Mouse (Mus musculus): ENCODE data around the gene Myo3b.

Gene Myo3b

DNA sequence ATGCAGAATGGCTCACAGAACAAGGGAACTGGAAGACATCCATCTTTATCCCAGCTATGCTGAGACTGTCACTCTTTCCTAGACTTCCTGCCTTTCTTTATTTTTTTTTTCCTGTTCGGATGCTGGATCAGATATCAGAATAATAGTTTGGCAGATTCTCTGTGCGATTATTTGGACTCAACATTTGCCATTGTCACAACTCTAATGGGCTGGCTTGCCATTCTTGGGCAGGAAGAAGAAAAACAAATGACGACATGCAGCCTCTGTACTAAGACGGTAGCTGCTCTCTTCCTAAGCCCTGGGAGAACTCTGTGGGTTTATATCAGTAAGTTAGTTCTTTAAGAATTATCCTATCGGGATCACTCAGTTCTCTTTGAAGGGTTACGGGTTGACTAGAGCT, 89.7 kb downstream of the Myo3b start:
- in situ Hi-C loops (cut with MboI): no loop called here

DNA sequence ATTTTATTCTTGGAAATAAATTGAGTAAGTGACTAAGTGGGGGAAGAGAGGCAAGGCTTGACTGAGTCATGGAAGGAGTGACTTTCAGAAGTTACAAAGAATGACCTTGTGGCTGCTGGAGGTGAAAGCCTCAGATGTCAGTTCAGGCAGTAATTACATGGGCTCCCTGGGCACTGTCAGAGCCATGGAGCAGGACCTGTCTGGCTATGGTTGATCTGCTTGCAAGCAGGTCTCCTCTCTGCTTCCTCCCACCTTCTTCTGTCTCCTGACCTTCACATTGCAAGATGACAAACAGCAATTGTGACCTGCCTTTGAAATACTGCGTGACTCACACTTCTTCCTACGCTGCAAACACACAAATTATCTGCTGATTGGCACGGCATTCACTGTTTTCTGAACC, 90.6 kb downstream of the Myo3b start:
- in situ Hi-C loops (cut with MboI): no loop called here

DNA sequence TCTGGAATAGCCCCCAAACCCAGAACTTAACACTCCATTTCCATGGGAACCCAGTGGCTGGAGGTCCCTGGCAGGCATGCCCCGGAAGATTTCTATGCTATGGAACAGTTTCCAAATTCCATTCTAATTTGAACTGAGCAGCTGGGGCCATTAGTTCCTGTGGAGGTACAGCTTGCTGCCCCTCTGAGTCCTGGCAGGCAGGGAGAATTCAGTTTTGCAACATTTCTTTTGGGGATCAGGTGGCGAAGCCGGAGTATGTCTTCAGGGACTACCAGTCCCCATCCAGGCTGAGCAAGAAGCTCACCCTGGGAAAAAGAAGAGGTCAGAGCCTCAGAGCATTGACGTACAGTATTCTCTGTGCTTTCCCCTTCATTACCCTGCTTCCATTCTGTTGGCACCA, 94.4 kb downstream of the Myo3b start:
- in situ Hi-C loops (cut with MboI): no loop called here

DNA sequence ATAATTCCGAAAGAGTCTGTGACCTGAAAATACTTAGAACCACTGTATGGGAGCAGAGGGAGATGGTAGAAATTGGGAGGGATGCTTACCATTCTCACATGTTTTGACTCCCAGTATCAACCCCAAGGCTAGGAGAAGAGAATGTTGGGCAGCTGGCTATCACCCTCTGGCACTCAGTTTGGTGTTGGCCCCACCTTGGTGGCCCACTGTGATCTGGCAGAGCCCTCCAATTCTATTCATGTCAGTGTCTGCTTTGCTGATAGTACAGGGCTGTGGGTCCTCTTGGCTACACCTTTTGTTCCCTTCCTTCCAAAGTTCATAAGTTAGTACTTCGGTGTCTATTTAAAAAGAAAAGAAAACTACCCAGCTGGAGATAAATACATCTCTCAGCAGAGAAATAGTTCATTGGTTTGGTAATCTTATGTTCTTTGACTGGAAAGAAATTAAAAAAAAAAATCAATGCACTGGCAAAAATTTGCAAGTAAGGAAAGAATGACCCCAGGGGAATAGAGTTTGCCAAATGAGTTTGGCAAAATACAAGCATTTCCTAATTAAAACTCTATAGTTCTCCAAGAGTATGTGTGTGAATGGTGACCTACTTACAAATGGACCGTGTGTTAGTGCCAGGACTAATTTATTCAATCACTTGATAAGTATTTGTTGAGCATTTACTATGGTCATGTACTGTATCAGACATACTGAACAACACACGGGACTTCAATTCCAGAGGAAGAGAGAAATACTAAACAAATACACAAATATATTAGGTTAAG, 98.5 kb downstream of the Myo3b start:
- in situ Hi-C loops (cut with MboI): no loop called here

DNA sequence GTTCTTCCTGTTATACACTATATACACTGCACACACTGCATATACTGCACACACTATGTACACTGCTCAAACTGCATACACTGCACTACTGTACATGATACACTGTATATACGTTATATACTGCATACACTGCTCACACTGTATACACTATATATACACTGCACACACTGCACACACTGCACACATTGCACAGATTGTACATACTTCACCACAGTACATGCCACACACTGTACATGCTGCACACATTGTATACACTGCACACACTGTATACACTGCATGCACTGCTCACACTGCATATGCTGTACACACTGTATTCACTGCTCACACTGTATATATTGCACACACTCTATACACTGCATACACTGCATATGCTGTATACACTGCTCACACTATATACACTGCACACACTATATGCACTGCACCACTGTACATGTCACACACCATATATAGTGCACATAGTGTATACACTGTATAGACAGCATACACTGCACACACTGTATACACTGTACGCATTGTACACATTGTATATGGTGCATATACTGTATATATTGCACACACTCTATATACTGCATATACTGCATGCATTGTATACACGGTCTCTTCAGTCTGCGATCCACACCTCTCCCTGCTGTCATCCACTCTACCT, 104.7 kb downstream of the Myo3b start:
- in situ Hi-C loops (cut with MboI): no loop called here

DNA sequence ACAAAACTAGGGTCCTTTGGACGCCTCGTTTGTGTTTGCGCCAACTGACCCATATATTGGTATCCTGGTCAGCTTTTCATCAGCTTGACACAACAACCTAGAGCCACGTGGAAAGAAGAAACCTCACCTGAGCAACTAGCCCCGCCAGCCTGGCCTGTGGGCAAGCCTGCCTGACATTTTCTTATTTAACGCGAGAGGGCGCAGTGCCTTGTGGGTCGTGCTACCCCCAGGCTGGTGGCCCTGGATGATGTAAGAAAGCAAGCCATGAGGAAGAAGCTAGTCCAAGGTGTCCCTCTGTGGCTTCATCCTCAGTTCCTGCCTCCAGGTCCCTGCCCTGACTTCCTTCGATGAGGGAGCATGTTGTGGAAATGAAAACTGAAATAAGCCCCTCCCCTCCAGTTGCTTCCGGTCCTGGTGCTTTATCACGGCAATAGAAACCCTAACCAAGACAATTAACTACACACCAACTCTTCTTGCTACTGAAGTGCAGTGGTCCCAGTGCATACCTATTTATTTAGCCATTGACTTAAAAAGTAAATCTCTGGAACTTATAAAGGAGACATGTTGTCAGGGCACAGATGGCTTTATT, 108.2 kb downstream of the Myo3b start:
- in situ Hi-C loops (cut with MboI): no loop called here

DNA sequence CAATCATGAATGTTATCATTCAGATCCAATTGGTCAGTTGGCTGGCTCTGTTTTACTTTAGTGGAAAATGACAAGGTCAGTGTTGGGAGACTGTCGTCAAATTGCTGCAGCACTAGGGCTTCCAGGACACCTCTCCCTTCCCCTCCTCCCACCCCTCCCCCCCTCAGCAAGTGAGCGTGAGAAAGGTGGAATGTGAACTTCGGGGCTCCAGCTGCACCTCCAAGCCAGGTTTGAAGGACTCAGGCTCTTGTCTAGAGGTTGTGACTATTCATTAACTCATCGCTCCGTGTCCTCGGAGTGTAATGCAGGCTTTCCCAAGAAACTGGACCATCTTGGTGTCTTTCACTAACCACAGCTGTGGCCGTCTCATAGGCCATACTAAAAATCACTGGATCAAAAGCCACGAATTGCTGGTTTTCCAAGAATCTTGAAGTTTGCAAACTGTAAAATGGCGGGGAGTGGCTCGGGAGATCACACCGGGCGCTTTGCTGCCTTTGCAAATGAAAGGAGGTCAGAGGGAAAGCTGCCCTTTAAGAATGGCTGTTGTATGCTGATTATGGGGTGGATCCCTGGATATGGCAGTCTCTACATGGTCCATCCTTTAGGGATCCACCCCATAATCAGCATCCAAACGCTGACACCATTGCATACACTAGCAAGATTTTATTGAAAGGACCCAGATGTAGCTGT, 110.0 kb downstream of the Myo3b start:
- in situ Hi-C loops (cut with MboI): no loop called here

DNA sequence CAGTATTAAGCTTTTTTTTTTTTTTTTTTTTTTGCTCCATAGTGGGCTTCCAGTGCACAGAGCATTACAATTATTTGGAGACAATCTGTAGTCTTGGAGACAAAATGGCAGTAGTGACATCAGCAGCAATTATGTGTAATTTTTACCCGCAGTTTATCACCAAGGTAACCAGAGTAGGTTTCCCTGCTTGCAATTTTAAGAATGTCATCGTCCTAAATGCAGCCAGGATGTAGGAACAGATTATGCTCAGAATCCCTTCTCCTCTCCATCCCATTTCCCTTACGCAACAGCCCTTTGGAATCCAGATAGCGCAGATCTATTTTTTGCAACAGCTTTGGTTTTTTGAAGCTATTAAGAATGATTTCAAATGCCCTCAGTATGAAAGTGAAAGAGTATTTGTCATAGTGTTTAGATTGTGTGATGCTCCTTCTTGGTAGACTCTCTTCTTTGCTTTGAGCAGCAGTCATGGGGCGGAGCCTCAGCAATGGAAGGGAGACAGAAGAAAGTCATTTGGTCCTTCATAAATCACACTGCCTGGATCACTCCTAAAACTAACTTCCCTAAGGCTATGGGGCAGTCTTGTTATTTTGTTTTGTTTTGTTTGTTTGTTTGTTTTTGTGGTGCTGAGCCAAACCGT, 111.6 kb downstream of the Myo3b start:
- in situ Hi-C loops (cut with MboI): no loop called here

DNA sequence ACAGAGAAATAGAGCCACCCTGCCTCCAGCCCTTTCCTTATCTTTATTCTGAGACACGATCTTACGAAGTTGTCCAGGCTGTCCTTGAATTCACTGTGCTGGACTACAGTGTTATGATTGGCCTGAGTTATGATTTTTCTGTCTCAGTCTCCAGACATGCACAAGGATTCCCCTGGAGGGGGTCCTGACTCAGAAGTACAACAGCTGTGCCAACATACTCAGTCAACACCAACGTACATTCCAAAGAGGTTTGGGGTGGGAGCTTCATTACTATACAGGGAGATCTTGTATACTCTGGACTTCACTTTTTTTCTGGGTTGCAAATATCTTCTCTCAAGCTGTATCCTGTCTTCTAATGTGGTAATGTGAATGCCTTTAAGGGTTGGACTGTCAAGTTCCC, 113.0 kb downstream of the Myo3b start:
- in situ Hi-C loops (cut with MboI): no loop called here

DNA sequence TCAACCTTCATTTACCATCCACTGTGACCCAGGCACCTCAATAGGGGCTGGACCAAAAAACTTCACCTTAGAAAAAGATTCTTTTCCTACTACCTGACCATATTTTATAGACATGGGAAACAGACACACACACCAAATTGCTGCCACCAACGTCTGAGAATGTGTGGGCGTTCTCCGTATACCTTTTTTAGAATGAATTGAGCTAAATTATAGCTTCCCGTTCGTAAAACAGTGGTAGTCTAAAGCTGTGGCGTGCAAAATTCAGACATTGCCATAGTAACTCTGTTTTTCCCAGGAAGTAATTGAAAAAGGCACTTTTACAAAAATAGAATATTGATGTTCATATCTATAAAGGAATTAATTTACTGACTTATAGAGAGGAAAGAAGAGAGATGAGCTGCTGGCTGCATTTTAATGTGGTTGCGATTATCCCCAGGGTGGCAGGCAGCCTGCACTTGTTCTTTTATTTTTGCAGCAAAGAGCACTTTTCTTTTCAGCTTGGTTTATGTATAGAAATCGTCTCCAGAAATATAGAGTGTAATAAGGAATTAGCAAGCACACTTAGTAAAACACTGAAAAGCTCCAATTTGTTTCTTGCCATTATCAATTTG, 116.4 kb downstream of the Myo3b start:
- in situ Hi-C loops (cut with MboI): no loop called here

DNA sequence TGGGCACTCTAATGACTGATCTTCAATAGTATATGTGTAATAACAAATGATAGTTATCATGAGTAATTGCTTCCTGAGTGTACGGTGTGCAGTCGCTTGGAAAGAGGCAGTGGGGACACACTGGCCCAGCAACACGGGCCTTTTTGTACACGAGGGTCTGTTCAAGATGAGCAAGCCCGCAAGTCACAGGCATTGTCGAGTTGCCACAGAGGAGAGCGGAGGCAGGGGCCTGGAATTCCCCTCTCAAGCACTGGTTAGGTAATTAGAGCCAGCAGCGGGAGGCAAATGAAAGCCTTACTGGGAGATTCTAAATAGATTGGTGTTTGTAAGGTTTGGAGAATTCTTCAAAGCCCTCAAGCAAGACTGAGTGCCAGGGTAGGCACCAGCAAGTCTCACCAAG, 120.6 kb downstream of the Myo3b start:
- in situ Hi-C loops (cut with MboI): no loop called here

DNA sequence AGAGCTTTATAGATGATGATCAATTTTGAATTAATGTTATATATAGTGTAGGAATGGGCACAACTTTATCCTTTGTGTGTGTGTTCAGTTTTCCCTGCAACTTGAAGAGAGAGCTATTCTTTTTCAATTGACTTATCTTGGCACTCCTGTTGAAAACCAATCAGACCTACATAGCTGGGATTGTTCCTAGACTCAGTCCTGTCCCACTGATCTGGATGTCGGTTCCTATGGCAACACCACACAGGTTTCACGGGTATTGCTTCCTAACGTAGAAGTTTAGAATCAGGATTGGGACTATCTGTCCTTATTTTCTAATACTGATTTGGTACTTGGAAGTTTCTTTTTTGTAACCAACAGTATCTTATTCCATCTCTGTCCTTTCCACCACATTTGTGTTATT, 127.3 kb downstream of the Myo3b start:
- in situ Hi-C loops (cut with MboI): no loop called here

DNA sequence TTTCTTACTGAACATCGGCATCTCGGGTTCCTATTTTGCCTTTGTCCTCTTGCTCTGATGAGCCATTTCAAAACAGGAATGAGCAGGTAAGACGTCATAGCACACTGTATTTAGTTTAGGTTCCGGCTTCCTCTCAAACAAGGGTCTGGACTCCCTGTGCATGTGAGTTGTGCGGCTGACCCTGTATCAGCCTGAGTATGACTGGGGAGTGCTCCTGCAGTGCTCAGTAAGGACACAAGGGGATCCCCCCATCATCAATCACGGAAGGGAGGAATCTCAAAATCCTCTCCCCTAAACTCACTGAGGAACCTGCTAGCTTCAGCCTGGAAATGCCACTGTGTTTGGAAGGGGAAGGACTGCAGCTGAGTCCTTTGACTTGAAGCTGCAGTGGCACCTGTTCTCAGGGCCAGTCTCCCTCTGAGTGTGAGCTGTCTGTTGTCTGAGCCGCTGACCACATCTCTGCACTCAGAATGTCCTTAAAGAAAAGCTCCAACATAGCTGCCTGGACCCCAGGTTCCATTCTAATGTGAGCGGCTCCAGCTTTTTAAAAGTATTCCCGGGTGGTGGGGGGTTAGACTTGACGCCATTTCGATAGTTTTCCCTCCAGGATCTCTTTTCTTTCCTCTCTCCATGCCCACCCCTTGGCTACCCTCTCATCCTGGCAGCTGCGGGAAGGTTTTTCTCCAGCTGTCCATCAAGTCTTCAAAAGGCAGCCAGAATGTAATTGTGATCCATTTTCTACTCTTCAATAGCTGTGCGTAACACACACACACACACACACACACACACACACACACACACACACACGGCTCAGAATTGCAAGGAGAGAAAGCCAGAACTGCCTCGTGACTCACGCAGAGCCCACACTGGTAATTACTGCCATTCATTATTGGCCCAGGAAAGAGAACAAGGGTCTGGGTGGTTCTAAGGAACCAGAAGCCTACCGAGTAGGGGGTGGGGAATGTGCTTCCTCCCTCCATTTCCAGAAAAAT, 129.3 kb downstream of the Myo3b start:
- in situ Hi-C loops (cut with MboI): no loop called here

DNA sequence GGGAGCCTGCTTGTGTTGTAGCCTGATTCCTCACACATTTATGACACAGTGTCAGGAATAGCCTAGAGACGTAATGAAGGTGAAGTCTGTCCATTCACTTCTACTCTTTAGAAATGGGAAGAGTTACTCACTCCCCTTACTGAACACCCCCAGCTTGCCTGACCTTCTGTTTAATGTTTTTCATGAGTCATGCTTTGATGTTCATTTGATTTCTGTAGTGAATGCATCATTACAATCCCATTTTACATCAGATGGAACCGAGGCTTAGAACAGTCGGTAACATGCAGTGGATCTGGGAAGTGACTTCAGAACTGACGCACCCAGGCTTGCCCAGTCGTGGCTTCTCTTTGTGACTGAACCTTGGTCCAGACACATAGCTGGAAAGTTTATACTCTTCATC, 131.5 kb downstream of the Myo3b start:
- in situ Hi-C loops (cut with MboI): no loop called here

DNA sequence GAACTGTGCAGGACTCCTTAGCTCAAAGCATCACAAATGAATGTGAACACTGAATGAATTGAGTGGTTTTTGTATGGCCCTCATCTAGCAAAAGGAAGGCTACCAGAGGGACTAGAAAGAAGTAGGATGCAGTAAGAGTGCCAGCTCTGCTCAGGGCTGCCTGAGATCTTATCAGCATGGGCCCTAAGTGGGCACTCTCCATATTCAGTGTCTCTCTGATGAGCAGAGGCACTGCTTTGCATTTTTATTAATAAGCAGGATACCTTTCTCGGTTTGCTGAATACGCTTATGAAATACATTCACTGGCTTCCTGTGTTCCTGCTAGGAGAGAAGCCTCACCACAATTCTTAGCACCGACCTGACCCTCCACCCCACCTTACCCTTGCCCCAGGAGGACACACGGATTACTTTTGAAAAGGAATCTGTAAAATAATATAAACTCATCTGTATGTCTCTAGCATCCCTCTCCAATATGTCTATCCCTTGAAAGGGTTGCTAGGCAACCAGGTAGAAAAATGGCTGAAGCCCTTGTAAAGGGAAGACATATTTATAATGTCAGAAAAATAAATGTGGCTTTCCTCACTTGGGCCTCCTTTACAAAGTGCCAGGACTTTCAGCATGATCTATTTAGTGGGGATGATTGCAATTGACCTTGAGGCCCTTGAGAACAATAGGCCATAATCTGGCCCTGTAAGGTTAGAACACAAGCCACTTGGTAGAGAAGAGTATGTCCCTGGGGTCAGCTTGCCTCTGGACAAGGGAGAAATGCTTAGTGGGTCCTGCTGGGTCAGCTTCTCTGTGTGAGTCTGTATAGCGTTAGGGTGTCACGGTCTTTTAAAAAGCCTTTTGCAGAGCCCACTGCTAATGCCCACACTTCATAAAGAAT, 138.1 kb downstream of the Myo3b start:
- in situ Hi-C loops (cut with MboI): no loop called here

DNA sequence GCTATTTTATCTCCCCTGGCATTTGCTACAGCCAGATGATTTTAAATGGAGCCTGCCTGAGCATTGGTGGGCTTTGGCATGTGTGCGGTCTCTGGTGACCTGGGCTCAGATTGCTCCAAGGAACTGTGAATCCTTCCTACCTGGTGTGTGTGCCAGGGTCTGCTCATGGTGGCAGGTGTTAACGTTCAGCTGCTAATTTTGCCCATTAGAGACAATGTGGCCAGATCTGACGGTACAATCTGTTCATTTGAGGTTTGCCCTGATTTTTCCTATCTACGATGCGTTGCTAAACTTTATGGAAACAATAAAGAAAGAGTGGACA, 138.7 kb downstream of the Myo3b start:
- in situ Hi-C loops (cut with MboI): no loop called here

DNA sequence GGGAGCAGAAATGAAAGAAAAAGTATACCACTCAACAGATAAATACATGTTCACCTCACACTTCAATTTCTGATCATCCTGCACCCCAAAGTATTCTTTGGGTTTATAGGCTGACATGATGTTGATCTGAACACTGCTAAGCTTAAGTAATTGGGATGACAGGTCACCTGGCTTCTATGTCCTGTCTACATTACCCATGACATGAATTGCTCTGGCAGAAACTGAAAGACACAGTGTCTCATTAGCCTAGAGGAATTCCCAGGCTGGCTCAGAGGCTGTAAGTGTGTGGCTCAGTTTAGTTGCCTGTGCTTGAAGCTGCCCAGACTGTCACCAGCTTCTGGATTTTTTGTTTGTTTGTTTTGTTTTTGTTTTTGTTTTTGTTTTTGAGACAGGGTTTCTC, 139.3 kb downstream of the Myo3b start:
- in situ Hi-C loops (cut with MboI): no loop called here

DNA sequence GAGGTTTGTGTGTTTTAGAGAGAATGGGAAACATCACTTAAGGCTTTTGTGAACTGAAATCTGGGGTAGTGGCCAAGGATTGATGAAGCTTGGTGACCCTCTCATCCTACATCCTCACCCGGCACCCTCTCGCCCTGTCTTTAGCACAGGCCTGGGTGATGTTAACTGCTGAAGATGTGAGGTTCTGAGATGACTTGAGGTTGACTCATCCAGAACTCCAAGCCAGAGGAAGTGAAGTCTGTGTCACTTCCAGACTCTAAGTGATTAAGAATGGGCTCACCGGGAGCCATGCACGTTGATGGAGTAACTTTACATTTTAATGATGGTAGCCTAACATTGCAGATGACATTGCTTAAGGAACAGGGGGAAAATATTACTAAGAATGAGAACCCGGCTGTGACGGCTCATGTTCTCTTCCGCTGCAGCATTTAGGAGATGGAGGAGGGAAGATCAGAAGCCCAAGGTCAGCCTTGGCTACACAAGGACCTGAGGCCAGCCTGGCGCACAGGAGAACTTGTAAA, 143.3 kb downstream of the Myo3b start:
- in situ Hi-C loops (cut with MboI): no loop called here

DNA sequence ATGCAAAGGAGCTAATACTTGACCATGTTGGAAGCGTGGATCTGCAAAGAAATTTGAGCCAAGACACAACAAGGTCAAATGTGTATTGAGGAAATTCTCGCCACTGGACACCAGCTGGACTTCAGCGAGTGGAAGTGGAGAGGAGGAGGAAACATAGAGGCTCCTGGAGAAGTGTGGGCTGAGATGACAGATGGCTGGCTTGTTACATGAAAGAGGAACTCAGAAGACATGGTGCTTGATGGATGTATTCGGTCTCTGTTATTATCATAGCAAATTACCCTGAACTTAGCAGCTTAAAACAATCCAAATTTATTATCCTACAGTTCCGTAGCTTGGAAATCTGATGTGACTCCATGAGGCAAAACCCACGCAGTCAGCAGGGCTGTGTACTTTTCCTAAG, 148.1 kb downstream of the Myo3b start:
- in situ Hi-C loops (cut with MboI): no loop called here

All from mature B cell (primary cell).